Mouse (Mus musculus) ES-E14 (cell line): Measurements from ENCODE around the gene Npepps.

ENCODE experiments used
- CHD2 ChIP-seq: IDR thresholded peaks from 2 replicates; pipeline ENCODE4 v1.6.1; 2014; ENCODE audit warnings: mild to moderate bottlenecking, low read depth, low read length, inconsistent platforms
- HCFC1 ChIP-seq: IDR thresholded peaks from 2 replicates; pipeline ENCODE4 v1.6.1; 2012; ENCODE audit warnings: low read length, inconsistent platforms, borderline replicate concordance; ENCODE audit not compliant: insufficient read depth
- MAFK ChIP-seq: IDR thresholded peaks from 2 replicates; pipeline ENCODE4 v1.6.1; 2014; ENCODE audit warnings: mild to moderate bottlenecking, low read depth, low read length, inconsistent platforms; ENCODE audit not compliant: insufficient read depth
- ZC3H11A ChIP-seq: IDR thresholded peaks from 2 replicates; pipeline ENCODE4 v1.6.1; 2012; ENCODE audit warnings: low read depth, mild to moderate bottlenecking, inconsistent platforms, low read length, borderline replicate concordance
- ZNF384 ChIP-seq: IDR thresholded peaks from 2 replicates; pipeline ENCODE4 v1.6.1; 2012; ENCODE audit warnings: low read depth, low read length, inconsistent platforms

GRCm38 (mm10) chr11:97314751-97315503 lies 34.5 kb upstream of the Npepps start:
- no peak for TF ChIP-seq MAFK
- 0 out of 2 replicates have a peak, but pooled peaks have one; percentile 28 for TF ChIP-seq ZNF384
- no peak for TF ChIP-seq CHD2
- no peak for TF ChIP-seq HCFC1
- no peak for TF ChIP-seq ZC3H11A
